Mouse (Mus musculus) cerebral cortex, adult 2 months (tissue): ENCODE results near the gene Actg2.

ENCODE experiments used
- WGBS: fragments of 180-500 bp; shearing (Covaris S2); methylation state at CpG from one replicate; pipeline ENCODE4 v1.1.7; 2018; 5-methylcytosine and 5-hydroxymethylcytosine counted together

The Actg2 gene

DNA sequence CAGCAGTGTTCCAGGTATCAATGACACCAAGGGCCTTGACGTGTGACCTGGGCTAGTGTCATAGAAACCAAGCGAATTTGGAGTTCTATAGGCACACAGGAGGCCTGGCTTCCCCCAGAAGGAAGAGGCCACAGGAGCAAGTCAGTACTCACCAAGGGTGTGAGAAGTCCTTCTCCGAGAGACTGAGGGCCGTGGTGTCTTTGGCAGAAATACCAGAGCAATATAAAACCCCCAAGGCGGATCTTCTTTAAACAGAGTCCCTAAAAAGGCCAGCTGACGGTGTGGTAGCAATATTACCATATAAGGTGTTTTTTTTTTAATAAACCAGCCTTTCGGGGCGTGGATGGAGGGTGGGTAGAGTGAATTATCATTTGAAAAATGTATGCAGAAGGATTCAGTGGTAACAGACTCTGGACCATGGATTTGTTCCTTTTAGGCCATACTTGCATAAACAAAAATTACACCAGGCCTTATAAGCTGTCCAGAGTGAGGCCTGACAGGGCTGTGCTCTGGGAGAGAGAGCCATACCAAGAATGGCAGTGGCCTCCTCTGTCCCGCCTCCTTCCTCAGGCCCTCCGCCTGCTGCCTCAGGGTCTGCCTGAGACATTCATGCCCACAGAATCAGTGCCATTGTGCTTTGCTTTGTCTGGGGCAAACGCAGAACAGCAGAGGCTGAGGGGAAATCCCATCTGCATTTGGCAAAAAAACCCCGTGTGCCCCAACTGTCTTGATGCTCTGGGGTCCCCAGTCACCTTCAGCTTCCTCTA lies at the start of gene Actg2:
TSS of gene Actg2 (minus strand) at position 238 of the 767 bp plus-strand sequence.
- WGBS, result 80% methylated on average over 12 of the region's 12 CpGs

DNA sequence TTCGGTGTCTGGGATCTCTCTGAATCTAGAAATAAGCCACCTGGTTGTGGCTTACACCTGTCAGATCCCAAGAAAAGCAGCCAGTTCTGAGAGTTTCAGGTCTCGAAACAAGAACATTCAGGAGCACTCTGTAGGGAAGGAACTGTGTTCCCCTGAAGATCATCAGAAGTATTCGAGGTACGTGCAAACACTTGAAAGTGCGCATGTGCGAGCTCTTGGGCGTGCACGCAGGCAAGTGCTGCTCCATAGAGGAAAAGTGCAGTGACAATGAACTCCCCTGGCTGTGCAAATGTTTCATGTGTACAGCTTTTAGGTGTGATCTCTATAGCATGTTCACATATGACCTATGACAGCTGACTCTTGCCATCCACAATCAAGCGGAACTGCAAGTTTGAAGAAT lies 49.3 kb upstream of the Actg2 start:
- WGBS, result 90% methylated on average over 9 of the region's 9 CpGs

DNA sequence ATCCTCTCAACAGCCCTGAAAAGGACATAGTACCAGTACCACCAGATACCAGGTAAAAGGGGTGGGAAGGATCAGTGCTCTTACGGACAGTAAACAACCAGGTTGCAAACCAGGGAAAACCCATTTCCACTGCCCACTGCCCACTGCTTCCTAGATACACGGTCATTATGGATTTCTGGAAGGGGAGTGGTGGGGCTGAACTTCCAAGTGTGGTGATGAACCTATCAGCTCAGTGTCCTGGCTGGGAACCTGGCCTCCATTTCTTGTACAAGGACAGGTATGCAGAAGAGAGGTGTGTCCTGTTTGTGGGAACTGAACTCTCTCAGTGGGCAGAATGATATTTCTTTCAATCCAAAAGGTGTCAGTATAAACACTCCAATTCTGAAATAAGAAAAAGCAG lies 47.5 kb upstream of the Actg2 start:
- 72% methylated on average over 2 of the region's 2 CpGs for WGBS

DNA sequence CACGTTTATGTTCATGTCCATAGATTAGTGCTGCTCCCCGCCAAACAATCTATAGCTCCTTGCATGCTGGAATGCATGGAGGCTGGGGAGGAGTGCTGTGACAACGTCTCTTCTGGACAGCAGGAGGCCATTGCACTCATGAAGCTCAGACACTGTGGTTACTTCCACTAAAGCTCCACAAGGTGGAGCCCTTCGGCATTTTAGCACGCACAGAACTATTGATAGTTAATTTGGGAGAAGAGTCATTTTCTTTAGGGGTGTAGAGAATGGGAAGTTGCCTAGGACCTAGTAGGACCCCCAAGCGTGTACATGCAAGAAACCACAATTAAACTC lies 46.8 kb upstream of the Actg2 start:
- 3% methylated on average over 6 of the region's 6 CpGs for WGBS

DNA sequence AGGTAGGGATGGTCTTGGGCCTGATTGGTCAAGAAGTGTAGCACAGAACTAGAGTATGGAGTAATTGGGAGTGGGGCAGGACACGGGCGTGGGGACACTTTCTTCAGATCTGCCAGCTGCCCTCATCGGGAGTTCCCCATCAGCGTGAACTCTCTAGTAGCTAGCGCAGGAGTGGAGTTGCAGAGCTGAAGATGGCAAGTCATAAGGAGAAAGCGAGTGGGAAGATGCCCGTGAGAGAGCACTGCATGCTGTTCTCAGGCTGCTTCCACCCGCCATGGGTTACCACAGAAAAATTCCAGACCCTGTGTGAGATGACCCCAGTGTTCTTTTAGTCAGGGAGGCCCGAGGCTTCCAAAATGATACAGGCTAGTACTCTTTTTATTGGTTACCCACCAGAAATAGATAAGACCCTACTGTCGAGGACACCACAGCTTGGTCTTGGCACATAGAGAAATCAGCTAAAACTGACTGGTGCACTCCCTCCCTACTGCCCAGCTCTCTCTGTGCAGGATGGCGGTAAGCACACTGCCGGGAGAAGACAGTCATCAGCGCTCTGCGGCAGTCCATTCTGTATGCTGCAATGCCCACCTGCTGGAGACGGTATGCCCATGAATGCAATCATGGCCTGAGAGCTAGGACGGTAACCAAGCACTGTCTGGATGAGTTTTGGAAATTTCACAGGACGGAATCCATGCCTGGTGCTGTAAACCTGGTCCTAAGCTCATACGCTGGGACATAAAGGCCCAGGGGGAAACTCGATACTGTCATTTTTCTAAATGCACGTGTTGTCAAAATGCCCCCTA lies 46.3 kb upstream of the Actg2 start:
- 57% methylated on average over 20 of the region's 20 CpGs for WGBS

DNA sequence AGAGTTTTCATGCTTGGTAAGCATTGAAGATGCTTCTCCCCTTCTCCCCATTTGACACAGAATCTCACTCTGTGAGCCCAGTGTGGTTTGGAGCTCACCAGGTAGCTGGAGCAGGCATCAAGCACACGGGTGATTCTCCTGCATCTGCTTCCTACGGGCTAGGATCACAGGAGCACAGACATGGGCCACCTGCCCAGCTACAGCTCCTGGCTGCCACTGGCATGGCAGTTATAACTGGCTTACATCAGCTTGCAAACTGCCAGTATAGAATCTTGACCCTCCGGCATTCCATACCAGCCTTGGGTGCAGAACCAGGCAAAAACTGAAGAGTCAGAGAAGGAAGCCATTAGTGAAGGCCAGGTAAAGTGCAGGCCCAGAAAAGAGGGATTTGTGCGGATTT lies 39.5 kb upstream of the Actg2 start:
- WGBS, result 84% methylated on average over 4 of the region's 4 CpGs

DNA sequence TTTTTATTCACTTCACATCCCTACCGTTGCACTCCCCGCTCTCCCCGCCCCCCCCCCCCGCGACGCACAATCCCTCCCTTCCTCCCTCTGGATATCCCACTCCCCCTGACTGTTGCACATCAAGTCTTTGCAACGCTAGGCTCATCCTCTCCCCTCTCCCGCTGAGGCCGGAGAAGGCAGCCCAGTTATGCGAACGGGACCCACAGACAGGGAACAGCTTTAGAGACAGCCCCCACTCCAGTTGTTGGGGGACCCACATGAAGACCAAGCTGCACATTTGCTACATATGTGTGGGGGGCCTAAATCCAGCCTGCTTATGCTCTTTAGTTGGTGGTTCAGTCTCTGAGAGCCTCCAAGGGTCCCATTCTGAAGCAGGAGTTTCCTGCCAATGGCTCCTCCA lies 36.6 kb upstream of the Actg2 start, which contains the start of gene Stambp:
TSS of gene Stambp (minus strand) at position 59 of the 400 bp plus-strand sequence.
- WGBS, result 3% methylated on average over 10 of the region's 11 CpGs

DNA sequence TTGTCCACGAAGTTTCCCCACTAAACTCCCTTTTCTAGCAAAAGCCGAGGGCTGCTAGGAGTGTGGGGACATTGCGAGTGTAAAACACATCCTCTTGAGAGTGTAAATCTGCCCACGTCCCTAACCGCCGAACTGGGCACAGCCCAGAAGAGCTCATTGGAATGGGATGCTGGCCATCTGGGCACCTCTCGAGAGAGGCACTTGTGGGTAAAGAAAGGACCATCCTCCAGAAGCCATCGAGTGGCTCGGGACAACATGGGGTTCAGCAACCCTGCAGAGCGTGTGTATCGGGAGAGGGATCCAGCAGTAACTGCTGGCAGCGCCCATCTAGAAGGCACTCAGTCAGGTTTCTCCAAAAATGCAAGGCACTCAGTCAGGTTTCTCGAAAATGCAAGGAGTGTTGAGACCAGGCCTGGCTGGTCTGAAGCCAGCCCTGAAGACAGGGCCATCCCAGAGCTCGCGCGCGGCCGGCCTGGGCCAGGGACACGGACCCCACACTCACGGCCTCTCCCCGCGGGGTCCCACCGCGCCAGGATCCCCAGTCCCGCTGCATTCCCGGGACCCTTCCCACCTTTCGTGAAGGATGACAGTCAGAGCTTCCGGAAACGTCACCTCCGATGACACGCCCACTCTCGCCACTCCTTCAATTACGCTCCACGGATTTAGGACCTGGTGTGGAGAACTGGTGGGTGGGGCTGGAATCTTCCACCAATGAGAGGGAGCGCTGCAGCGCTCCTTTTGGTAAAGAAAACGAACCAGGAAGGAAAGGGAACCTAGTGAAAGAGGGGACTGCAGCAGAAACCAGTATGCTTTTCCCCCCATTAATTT lies 36.0 kb upstream of the Actg2 start:
- WGBS, result 2% methylated on average over 37 of the region's 37 CpGs

DNA sequence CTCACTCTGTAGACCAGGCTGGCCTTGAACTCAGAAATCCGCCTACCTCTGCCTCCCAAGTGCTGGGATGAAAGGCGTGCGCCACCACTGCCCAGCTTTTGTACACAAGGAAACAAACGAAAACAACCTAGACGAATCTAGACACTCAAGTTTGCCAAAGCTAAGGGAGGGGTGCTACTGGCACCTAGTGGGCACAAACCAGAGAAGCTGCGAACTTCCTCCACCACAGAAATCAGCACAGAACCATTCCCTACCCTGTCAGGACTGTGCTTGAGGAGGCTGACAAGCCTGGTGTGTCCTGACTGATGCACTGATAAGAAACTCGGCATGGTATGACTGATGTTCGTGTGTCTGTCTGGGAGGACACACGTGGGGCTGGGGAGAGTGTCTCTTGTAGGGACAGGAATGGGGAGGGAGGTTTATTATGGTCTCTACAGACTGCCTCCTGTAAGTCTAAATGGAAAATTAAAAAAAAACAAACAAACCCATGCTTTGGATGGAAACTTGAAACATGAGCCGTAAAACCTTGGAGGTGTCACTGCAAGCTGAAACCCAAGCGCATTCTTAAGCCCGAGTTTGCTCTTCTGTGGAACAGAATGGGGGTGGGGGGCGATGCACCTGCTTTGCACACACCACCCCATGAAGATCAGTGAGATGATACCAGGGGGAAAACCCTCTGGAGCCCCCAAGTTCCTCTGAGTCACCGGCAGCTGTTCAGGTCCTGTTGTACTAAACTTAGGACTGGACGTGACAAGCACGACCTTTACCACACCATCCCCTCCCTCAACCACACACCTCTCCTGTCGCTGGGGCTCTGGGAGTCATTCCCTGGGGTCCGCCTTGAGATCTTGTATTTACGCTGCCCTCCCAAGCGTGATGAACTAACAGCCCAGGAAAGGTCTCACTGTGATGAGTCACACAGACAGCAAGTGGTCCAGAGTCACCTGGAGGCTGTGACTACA lies 33.1 kb upstream of the Actg2 start:
- 64% methylated on average over 20 of the region's 20 CpGs for whole genome bisulfite sequencing

DNA sequence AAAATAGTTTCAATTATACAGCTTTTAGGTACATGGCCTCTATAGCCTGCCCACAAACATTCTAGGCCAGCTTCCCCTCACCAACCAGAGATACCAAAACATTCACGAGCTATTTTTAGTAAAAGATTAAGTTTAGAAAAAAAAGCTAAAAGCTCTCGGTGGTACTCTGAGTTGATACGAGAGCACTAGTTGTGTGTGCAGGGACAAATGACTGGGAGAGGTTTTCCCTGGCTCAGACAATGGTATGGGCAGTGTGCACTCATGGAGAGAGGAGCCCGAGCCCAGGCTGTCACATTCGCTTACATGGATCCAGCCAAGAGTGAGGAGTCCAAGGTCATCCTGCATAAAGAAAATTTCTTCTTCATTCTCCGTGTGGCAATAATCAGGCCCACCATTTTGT lies 19.9 kb upstream of the Actg2 start:
- WGBS, result 70% methylated on average over 6 of the region's 6 CpGs

DNA sequence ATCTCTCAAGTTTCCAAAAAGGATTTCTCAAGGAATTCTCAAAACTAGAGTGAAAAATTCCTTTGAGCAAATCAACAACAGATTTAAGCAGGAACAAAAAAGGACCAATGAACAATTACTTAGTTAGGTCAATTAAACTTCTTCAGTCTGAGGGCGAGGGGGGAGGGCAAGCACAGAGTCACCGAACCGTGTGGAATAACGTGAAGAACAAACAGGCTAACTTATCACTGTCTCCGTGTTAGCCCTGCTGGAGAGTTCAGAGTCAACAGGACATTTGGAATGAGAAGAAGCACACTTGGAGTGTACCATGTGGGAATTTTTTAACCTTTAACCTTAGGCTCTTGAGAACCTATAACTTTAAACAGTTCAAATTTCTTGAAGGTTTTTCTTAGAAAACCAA lies 12.3 kb upstream of the Actg2 start:
- WGBS, result 69% methylated on average over 5 of the region's 5 CpGs

DNA sequence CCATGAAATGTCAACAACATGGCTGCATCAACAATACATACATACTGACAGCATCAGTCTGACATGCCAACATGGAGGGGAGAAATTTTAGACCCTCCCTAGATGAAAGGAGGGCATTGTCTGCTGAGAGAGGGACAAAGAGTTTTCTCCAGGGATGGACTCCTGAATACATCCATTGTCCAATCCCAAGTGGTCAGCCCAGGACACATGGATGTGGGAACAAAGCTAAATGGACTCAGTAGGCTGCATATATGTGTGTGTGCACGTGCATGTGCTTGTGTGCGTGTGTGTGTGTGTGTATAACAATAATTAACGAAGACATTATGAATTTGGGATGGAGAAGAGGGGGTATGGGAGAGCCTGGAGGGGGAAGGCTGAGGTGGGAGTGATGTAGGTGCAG lies 9.7 kb upstream of the Actg2 start:
- WGBS, result 79% methylated on average over 3 of the region's 3 CpGs

DNA sequence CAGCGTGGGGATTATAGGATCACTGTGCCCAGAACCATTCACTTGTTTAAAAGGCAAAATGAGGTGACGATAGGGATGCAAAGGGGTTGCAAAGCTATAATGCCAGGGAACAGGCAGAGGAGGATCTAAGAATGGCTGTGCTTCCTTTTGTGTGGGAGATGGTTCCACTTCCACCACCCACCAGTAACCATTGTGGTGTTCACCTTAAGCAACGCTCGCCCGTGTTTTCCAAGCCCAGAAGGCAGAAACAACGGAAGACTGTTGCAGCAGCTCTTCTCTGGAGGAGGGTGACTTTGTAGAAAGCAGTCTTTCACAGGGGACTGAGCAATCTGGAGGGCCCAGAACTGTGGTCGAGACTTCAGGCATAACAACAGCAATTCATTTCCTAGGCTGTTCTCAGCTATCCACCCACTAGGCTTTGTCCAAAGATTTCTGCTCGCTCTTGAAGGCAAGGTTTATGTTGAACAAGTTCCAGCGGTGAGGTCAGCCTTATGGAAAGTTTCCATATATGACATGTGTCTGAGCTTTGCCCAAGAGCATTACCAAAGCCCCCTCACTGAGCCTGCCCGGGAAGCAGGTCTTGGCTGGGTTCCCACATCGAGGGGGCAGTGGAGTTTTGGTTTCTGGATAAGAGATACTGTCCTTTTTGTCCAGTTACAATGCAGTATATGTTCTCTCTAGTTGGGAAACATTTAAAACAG lies 5.8 kb upstream of the Actg2 start:
- WGBS, result 25% methylated on average over 11 of the region's 11 CpGs

DNA sequence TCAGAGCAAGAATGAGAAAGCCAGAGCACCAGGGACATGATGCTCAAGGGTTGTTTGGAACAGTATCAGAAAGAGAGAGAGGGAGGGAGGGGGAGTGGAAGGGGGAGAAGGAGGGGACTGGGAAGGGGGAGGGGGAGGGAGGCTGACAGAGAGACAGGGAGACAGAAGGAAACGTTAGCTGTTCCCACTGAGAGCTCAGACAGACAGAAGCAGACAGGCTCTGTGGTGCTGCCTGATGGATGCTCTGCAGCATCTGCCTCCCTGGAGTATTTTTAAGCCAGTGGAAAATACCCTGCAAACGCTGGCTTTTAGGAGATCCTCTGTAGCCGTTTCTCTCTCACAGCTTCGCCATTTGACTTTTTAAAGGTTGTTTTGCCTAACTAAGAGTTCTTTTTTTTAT lies 4.0 kb upstream of the Actg2 start:
- 20% methylated on average over 4 of the region's 4 CpGs for WGBS

DNA sequence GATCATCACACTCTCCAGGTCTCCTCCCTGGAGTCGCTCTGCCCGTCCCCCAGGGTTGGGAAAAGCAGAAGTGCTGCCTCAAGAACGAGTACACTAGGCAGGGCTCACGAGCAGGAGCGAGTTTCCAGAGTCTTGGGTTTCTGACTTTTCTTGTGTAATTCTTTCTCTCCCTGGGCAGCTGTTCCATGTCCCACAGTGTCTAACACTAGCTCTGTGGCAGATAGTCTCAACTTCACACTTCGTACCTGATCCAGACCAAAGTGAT lies 662 bp upstream of the Actg2 start:
- WGBS, result 69% methylated on average over 6 of the region's 6 CpGs

DNA sequence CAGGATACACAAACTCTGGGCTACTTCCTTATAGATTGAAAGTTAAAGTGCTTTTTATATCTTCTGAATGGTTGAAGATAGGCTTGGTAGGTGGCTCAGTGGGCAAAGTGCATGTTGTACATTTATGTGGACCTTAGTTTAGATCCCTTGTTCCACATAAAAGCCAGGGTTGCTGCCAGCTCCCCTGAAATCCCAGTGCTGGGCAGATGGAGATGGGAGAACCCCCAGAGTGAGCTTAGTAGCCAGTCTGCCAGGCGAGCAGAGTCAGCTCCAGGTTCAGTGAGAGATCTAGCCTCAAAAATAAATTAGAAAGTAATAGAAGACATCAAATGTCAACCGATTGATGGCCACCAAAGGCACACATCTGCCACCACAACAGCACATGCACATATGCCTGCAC lies 3.5 kb downstream of the Actg2 start:
- WGBS, result 84% methylated on average over 2 of the region's 2 CpGs

DNA sequence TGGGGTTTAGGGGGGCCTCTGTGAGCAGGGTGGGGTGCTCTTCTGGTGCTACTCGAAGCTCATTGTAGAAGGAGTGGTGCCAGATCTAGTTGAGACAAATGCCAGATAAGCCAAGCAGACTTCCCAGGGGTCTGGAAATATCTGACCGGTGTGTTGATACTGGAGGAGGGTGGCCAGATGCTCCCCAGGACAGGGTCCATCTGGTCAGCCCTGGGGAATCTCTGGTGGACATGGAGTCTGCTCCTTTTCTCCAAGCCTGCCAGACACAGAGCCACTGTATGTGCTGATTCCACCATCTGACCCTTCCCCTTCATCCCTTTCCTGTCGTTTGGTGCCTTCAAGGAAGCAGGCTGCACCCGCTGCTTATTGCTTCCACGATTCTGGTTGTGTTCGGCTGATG lies 12.9 kb downstream of the Actg2 start:
- WGBS, result 79% methylated on average over 6 of the region's 6 CpGs

DNA sequence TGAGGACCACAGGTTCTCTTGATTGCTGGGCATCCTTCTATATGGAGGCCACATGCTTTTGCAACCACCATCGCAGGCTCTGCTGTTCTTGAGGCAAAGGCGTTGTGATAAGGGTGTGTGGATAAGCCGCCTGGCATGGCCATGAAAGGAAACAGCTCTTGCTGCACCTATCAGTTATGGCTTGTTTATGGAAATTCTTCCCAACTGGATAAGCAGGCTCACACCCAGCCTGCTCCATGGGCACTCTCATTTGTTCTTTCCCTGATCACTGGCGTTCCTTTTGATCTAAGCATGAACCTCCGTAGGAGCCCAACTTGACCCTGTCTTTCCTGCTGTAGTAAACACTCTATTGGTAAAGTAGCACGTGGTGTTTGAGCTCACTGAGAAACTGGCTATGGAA lies 14.3 kb downstream of the Actg2 start:
- 77% methylated on average over 6 of the region's 6 CpGs for WGBS

DNA sequence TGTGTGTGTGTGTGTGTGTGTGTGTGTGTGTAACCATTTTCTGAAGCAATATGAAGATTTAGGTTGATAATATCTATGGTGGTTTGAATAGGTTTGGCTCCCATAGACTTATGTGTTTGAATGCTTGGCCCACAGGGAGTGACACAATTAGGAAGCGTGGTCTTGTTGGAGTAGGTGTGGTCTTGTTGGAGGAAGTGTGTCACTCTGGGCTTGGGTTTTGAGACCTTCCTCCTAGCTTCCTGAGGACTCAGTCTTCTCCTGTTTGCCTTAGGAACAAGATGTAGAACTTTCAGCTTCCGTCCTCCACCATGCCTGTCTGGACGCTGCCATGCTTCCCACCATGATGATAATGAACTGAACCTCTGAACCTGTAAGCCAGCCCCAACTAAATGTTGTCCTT lies 17.4 kb downstream of the Actg2 start:
- 88% methylated on average over 3 of the region's 3 CpGs for WGBS

DNA sequence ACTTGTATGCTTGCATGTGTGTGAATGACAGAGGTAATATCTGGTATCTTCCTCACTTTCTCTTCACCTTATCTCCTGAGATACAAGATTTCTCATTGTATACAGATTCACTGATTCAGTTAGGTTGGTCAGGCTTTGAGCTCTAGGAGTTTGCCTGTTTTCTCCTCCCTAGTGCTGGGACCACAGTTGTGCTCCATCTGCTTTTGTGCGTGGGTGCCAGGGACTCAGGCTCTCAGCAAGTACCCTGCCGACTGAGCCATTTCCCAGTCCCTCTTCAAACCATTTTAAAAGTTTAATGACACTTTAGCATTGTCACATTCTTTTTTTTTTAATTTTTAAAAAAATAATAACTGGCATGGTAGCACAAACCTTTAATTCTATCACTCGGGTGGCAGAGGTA lies 20.9 kb downstream of the Actg2 start:
- WGBS, result 69% methylated on average over 3 of the region's 3 CpGs

DNA sequence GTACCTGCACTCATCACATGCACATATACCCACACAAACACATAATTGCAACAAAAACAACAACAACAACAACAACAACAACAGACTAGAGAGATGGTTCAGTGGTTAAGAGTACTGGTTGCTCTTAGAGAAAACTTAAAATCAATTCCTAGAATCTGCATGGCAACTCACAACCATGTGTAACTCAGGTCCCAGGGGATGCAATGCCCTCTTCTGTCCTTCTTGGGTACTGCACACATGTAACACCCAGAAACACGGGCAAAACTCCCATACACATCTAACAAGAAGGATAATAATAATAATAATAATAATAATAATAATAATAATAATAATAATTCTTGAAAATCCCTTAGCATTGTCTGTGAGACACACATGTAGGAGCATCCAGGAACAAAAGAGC lies 23.6 kb downstream of the Actg2 start:
- WGBS, result 13% methylated on average over 1 of the region's 1 CpGs
